Mouse (Mus musculus) urinary bladder, postnatal 25 days (tissue): ENCODE measurements around the gene Vrtn.

Source experiments
- DNase-seq: peaks from one replicate; pipeline ENCODE4 v3.0.0; 2022; ENCODE audit warnings: low spot score

Gene Vrtn

GRCm38 (mm10) chr12:84689051-84689450, 48.2 kb downstream of the Vrtn start:
- no peak for DNase-seq

- DNase-seq = no peak
Observed at GRCm38 (mm10) chr12:84691347-84691746, 50.5 kb downstream of the Vrtn start.

- DNase-seq = no peak
Observed at GRCm38 (mm10) chr12:84692141-84692540, 51.3 kb downstream of the Vrtn start.

GRCm38 (mm10) chr12:84698319-84699081, 57.7 kb downstream of the Vrtn start, which contains the start of gene Syndig1l:
Syndig1l (minus strand) TSS chr12:84698831.
- DNase-seq = peak; percentile 74
